Mouse (Mus musculus) midbrain, embryonic 10.5 days (tissue): ENCODE measurements around the gene Capn2. TPM values are rescaled to one million over a fixed set of nuclear protein-coding genes. Genes with fewer than 3 reads are reported as not detected.

Source experiments
- DNase-seq: peaks from one replicate; pipeline ENCODE4 v3.0.0-alpha.2; 2017; ENCODE audit warnings: low spot score
- H3K27ac ChIP-seq: fragments of 300-500 bp; sonication (generic); replicated peaks from 2 replicates; pipeline ENCODE4 v1.5.1; 2016; ENCODE audit warnings: mild to moderate bottlenecking
- H3K27me3 ChIP-seq: fragments of 300-500 bp; sonication (generic); 2 replicates; pipeline ENCODE4 v1.6.1; 2016; ENCODE audit warnings: low read depth, mild to moderate bottlenecking; ENCODE audit not compliant: poor library complexity, severe bottlenecking
- H3K36me3 ChIP-seq: fragments of 300-500 bp; sonication (generic); 2 replicates; pipeline ENCODE4 v1.6.1; 2016; ENCODE audit warnings: mild to moderate bottlenecking, moderate library complexity
- H3K4me1 ChIP-seq: fragments of 300-500 bp; sonication (generic); 2 replicates; pipeline ENCODE4 v1.6.1; 2016
- H3K4me3 ChIP-seq: fragments of 300-500 bp; sonication (generic); 2 replicates; pipeline ENCODE4 v1.5.1; 2016; ENCODE audit warnings: mild to moderate bottlenecking, moderate library complexity
- H3K9me3 ChIP-seq: fragments of 300-500 bp; sonication (generic); replicated peaks from 2 replicates; pipeline ENCODE4 v1.6.1; 2016; ENCODE audit warnings: mild to moderate bottlenecking
- WGBS: fragments of 180-500 bp; shearing (Covaris S2); methylation state at CpG from one replicate; pipeline ENCODE4 v1.1.7; 2016; 5-methylcytosine and 5-hydroxymethylcytosine counted together
- polyA plus RNA-seq: library from polyadenylated mRNA; unstranded; fragments of >200 nt; fragmentation: Nextera tagmentation; extraction: Ambion mirVana; gene quantifications from 2 replicates; pipeline ENCODE4 v1.2.1, GENCODE M21; 2016

Capn2 gene
- polyA plus RNA-seq, 1 experiment from 2014 or later, result 83.2 TPM

- Histone ChIP-seq H3K27ac (no peak overlapping the region), H3K9me3 (0 out of 2 replicates have a peak, but pooled peaks cover 11% of the 10 kb centered on the region), H3K4me1 (peaks cover 5% of the 10 kb centered on the region), H3K36me3 (no peaks in the 10 kb centered on the region), H3K27me3 (no peaks in the 10 kb centered on the region), H3K4me3 (no peak overlapping the region)
- WGBS, result 84% methylated on average over 8 of the region's 8 CpGs
- no peak for DNase-seq
Observed at GRCm38 (mm10) chr1:182543136-182543535, 25.7 kb upstream of the Capn2 start.

GRCm38 (mm10) chr1:182542110-182542509 lies 24.7 kb upstream of the Capn2 start:
- Histone ChIP-seq H3K27me3 (no peaks in the 10 kb centered on the region), H3K4me3 (no peak overlapping the region), H3K4me1 (peaks cover 5% of the 10 kb centered on the region), H3K36me3 (no peaks in the 10 kb centered on the region), H3K27ac (no peak overlapping the region), H3K9me3 (0 out of 2 replicates have a peak, but pooled peaks cover 11% of the 10 kb centered on the region)
- 75% methylated on average over 5 of the region's 5 CpGs for WGBS
- no peak for DNase-seq

- H3K27ac ChIP-seq, result peak overlapping the region; percentile 86
- H3K36me3 ChIP-seq, result no peaks in the 10 kb centered on the region
- 20% methylated on average over 9 of the region's 9 CpGs for whole genome bisulfite sequencing
- H3K4me3 ChIP-seq, result peak overlapping the region; percentile 50
- peak; percentile 69 for DNase-seq
- peaks cover 5% of the 10 kb centered on the region for H3K4me1 ChIP-seq
- H3K27me3 ChIP-seq, result no peaks in the 10 kb centered on the region
- H3K9me3 ChIP-seq, result no peaks in the 10 kb centered on the region
Observed at GRCm38 (mm10) chr1:182539023-182539940, 21.9 kb upstream of the Capn2 start.

GRCm38 (mm10) chr1:182535080-182535481 lies 17.7 kb upstream of the Capn2 start:
- Histone ChIP-seq H3K4me1 (peaks cover 5% of the 10 kb centered on the region), H3K9me3 (0 out of 2 replicates have a peak, but pooled peaks cover 3% of the 10 kb centered on the region), H3K27me3 (peaks cover 3% of the 10 kb centered on the region; the same call in 1 of the 2 replicates), H3K36me3 (no peaks in the 10 kb centered on the region), H3K4me3 (no peak overlapping the region), H3K27ac (no peak overlapping the region)
- WGBS, result 88% methylated on average over 3 of the region's 3 CpGs
- DNase-seq, result no peak

- Histone ChIP-seq H3K27ac (no peak overlapping the region), H3K36me3 (no peaks in the 10 kb centered on the region), H3K27me3 (peaks cover 16% of the 10 kb centered on the region), H3K4me3 (no peak overlapping the region), H3K9me3 (0 out of 2 replicates have a peak, but pooled peaks cover 3% of the 10 kb centered on the region), H3K4me1 (peaks cover 2% of the 10 kb centered on the region)
- WGBS, result 69% methylated on average over 3 of the region's 3 CpGs
- DNase-seq, result no peak
Observed at GRCm38 (mm10) chr1:182533583-182533982, 16.2 kb upstream of the Capn2 start.

DNA sequence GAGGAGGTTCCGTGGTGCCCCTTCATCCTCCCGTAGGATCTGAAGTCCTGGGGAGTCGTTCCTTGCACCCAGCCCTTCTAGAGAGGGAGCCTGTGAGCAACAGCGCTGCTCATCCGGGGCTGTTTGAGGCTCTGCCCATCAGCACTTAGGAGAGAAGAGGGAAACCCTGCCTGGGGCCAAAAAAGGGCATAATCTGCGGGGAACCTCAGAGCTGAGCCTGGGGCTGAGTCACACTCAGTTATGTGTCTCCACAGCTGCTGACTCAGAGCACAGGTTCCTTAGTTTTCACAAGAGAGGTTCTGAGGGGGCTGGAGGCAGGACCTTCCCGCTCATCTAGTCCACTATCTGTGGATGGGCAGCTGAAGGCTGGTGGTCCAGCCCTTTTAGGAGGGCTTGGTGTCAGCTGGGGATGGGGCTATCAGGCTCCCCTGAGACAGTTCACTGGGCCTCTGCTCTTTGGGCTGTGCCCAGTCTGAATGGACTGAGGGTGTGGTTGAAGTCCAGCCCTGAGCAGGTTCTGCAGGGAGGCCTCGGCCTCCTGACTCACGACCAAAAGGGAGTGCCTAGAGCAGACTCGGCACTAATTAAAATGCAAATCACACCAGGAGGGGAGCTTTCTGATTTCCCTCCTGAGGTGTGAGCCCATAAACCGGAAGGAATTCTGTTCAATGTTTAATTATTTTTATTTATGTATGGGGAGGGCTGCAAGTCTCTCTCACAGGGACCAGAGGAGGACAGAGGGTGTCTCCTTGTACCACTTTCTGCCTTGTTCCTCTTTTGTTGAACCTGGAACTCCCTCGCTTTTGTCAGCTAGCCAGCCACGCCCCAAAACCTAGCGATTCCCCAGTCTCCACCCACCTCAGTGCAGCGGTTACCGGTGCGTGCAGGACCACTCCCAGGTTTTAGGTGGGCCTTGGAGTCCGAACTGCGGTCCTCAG lies 10.8 kb upstream of the Capn2 start:
- peak; percentile 34 for DNase-seq
- peaks cover 18% of the 10 kb centered on the region for H3K4me1 ChIP-seq
- peaks cover 38% of the 10 kb centered on the region for H3K27me3 ChIP-seq
- H3K9me3 ChIP-seq, result 0 out of 2 replicates have a peak, but pooled peaks cover 3% of the 10 kb centered on the region
- 5% methylated on average over 19 of the region's 19 CpGs for WGBS
- H3K4me3 ChIP-seq, result peak overlapping the region; percentile 24
- H3K27ac ChIP-seq, result peak overlapping the region; percentile 38
- H3K36me3 ChIP-seq, result no peaks in the 10 kb centered on the region

DNA sequence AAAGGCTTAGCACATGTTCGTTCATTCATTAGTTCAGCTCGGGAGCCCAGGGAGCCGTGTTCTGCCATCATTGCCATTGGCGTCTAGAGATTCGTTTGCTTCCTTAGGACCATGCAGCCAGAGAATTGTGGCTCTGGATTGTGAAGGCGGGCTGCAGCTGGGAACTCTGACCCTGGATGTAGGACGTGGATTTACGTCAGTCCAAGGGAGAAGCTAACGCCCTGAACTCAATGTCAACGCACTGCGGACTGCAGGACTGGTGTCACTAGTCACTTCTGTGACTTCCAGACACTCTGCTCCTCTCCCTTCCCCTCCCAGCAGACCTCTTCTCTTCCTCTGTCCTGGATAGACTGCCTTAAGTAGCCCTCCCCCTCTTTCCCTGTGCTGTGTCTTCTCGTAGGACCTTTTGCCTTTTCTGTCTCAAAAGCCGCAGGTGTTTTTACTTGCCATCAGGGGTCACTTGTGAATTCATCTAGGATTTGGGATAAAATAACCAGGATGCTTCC lies 9.9 kb upstream of the Capn2 start:
- Histone ChIP-seq H3K9me3 (no peaks in the 10 kb centered on the region), H3K27ac (no peak overlapping the region), H3K4me1 (peaks cover 18% of the 10 kb centered on the region), H3K27me3 (peaks cover 38% of the 10 kb centered on the region), H3K4me3 (0 out of 2 replicates have a peak overlapping the region, but pooled peaks have one; percentile 24), H3K36me3 (no peaks in the 10 kb centered on the region)
- no peak for DNase-seq
- WGBS, result 48% methylated on average over 13 of the region's 13 CpGs

GRCm38 (mm10) chr1:182525601-182526000 lies 8.2 kb upstream of the Capn2 start:
- no peak overlapping the region for H3K4me3 ChIP-seq
- WGBS, result 88% methylated on average over 3 of the region's 3 CpGs
- peaks cover 54% of the 10 kb centered on the region for H3K27me3 ChIP-seq
- H3K27ac ChIP-seq, result no peak overlapping the region
- H3K9me3 ChIP-seq, result no peaks in the 10 kb centered on the region
- H3K36me3 ChIP-seq, result no peaks in the 10 kb centered on the region
- no peak for DNase-seq
- peaks cover 21% of the 10 kb centered on the region for H3K4me1 ChIP-seq

DNA sequence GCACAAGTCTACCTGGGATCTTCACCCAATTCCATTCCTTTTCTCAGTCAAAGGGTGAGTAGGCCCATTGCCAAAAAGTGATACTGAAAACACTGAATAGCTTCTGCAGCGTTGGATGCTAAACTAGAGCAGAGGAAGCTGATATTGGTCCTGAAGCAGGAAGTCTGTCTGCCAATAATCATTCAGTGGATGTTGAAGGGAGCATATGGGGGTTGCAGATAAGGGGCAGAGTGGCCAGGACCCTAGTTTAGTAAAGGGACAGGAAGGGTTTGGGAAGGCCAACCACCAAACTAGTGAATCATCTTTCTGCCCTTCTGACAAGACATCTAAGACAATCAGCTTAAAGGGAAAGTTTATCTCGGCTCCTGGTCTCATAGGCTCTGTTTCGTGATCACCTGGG lies 6.3 kb upstream of the Capn2 start:
- Histone ChIP-seq H3K27ac (no peak overlapping the region), H3K9me3 (no peaks in the 10 kb centered on the region), H3K27me3 (peaks cover 58% of the 10 kb centered on the region), H3K4me3 (no peak overlapping the region), H3K4me1 (peaks cover 31% of the 10 kb centered on the region), H3K36me3 (no peaks in the 10 kb centered on the region)
- 87% methylated on average over 3 of the region's 3 CpGs for WGBS
- no peak for DNase-seq

- H3K27me3 ChIP-seq, result peaks cover 58% of the 10 kb centered on the region
Observed at GRCm38 (mm10) chr1:182522961-182523360, 5.6 kb upstream of the Capn2 start.

DNA sequence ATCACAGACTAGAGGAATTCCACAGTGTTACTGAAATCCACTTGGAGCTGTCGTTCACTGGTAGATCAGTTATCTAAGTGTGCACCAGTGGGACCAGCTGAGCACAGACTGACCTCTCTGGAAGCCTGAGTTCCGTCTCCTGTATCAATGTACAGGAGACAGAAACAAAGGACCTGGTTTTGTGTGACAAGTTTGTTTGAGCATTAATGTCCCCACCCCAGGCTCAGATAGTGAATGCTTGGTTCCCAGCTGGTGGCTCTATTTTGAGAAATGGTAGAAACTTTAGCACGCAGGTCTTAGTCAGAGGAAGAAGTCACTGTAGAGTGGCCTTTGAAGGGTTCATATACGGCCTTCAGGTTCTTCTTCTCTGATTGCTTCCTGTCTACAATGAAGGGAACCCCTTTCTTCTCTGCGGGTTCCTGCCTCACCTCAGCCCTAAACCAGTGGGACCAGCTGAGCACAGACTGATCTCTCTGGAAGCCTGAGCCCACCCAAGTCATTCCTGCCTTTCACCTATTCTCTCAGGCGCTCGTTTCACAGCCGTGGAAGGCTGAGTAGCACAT lies 3.6 kb upstream of the Capn2 start:
- Histone ChIP-seq H3K36me3 (no peaks in the 10 kb centered on the region), H3K27me3 (peaks cover 43% of the 10 kb centered on the region), H3K4me1 (peaks cover 28% of the 10 kb centered on the region), H3K27ac (no peak overlapping the region), H3K4me3 (no peak overlapping the region), H3K9me3 (no peaks in the 10 kb centered on the region)
- WGBS, result 77% methylated on average over 8 of the region's 8 CpGs
- DNase-seq, result no peak

More at GRCm38 (mm10) chr1:182522961-182523360, 5.6 kb upstream of the Capn2 start:
- Histone ChIP-seq H3K9me3 (no peaks in the 10 kb centered on the region), H3K27ac (no peak overlapping the region), H3K4me1 (peaks cover 23% of the 10 kb centered on the region), H3K36me3 (no peaks in the 10 kb centered on the region), H3K4me3 (no peak overlapping the region)
- DNase-seq, result no peak
- WGBS, result 83% methylated on average over 5 of the region's 5 CpGs
